Mouse (Mus musculus) heart, adult 2 months (tissue): ENCODE measurements around the gene Hapln3. TPM values are rescaled to one million over a fixed set of nuclear protein-coding genes. Genes with fewer than 3 reads are reported as not detected.

Experiments used
- DNase-seq, 2 experiments: peaks; one replicate each; pipeline ENCODE4 v3.0.0; 2021
- H3K27ac ChIP-seq: fragments of 200-600 bp; 2 replicates; pipeline ENCODE4 v1.8.1; 2022
- H3K27me3 ChIP-seq: fragments of 200-500 bp; 2 replicates; pipeline ENCODE4 v1.6.1; 2012; ENCODE audit warnings: mild to moderate bottlenecking, low read length, inconsistent platforms, mixed read lengths; ENCODE audit not compliant: control insufficient read depth, insufficient read depth
- H3K36me3 ChIP-seq: fragments of 200-500 bp; 2 replicates; pipeline ENCODE4 v1.6.1; 2012; ENCODE audit warnings: low read length, inconsistent platforms; ENCODE audit not compliant: control insufficient read depth, insufficient read depth
- H3K4me1 ChIP-seq: fragments of 200-500 bp; 2 replicates; pipeline ENCODE4 v1.6.1; 2011; ENCODE audit warnings: low read length; ENCODE audit not compliant: control insufficient read depth, insufficient read depth
- H3K4me3 ChIP-seq: fragments of 200-600 bp; 2 replicates; pipeline ENCODE4 v1.8.1; 2022
- H3K79me2 ChIP-seq: fragments of 200-500 bp; replicated peaks from 2 replicates; pipeline ENCODE4 v1.6.1; 2012; ENCODE audit warnings: mild to moderate bottlenecking, inconsistent platforms, low read length, moderate library complexity, mixed read lengths; ENCODE audit not compliant: control insufficient read depth, insufficient read depth
- H3K9ac ChIP-seq: fragments of 200-500 bp; 2 replicates; pipeline ENCODE4 v1.6.1; 2012; ENCODE audit warnings: low read depth, mild to moderate bottlenecking, control low read depth, inconsistent platforms, low read length, mixed read lengths
- CTCF ChIP-seq: fragments of 200-600 bp; IDR thresholded peaks from 2 replicates; pipeline ENCODE4 v1.8.1; 2022; ENCODE audit warnings: antibody characterized with exemption, mild to moderate bottlenecking, moderate library complexity
- EP300 ChIP-seq: fragments of 200-500 bp; IDR thresholded peaks from 2 replicates; pipeline ENCODE4 v1.6.1; 2011; ENCODE audit warnings: low read depth, low read length, control low read depth; ENCODE audit not compliant: insufficient read depth
- POLR2A ChIP-seq: fragments of 200-500 bp; IDR thresholded peaks from 2 replicates; pipeline ENCODE4 v1.6.1; 2011; ENCODE audit warnings: mild to moderate bottlenecking, low read depth, low read length, control low read depth; ENCODE audit not compliant: insufficient read depth
- WGBS: fragments of 180-500 bp; shearing (Covaris S2); methylation state at CpG from one replicate; pipeline ENCODE4 v1.1.7; 2018; 5-methylcytosine and 5-hydroxymethylcytosine counted together
- intact Hi-C: fragments of 180-260 bp; cut with DNase I; formaldehyde crosslinking; loops from one replicate; pipeline ENCODE4 v1.15.1; 2025
- long read RNA-seq: library from polyadenylated mRNA; stranded (forward); transcript quantifications from one replicate; pipeline ENCODE4 v2.0.0, GENCODE M21; 2021
- polyA plus RNA-seq: library from polyadenylated mRNA; depleted of rRNA; stranded (reverse); fragments of >200 nt; gene quantifications from 2 replicates; pipeline ENCODE4 v1.2.3, GENCODE M21; 2012; rRNA removed
- total RNA-seq, 2 experiments: library from RNA; stranded (reverse); gene quantifications; 2 replicates each; pipeline ENCODE4 v1.2.3; 2021

The Hapln3 gene
- total RNA-seq (under 1 TPM; 0.14 to 0.18 TPM), polyA plus RNA-seq (0.57 and 1.3 TPM in 2 replicates)
- long read RNA-seq, partial matches to known transcripts = 0 of 1 reads
- long read RNA-seq, other reads (novel, unspliced or antisense) = 0 of 1 reads

DNA sequence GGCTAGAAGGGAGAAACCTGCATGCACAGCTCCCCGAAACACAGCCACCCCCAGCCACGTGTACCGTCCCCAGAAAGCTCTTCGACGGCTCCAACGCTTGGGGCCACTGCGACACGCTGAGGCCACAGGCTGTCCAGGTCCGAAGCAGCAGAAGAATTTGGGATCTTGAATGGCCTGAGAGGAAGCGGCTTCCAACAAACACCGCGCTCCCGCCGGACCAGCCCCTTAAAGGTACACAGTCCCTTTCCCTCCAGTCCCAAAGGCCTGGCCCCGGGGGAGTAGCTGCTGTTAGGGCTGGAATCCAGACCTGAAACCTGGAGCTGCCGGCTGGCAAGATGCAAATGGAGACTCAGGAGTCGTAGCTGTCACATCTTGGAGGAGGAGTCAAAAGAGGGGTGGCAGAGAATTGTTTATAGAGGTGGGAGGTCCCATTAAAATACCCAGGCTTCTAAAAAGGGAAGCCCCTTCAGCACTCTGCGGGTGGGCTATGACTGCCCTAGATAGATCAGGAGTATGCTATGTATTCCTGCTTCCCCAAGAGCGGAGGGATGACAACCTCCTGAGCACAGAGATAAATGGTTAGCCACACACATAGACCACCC is at the start of gene Hapln3:
TSS of gene Hapln3 (minus strand) at position 176 of the 602 bp plus-strand sequence.
- DNase-seq = peak; percentile 31 to 47
- TF ChIP-seq CTCF = no peak
- TF ChIP-seq POLR2A = no peak
- TF ChIP-seq EP300 = no peak
- 0 out of 2 replicates have a peak within 1 kb of the TSS, but pooled peaks have one; percentile 4 for H3K9ac ChIP-seq
- H3K4me1 ChIP-seq = peaks cover 6% of the 10 kb centered on the region; the same call in 1 of the 2 replicates
- H3K79me2 ChIP-seq = no peaks in the 10 kb centered on the region
- H3K36me3 ChIP-seq = no peaks in the 10 kb centered on the region
- WGBS = 6% methylated on average over 19 of the region's 19 CpGs
- H3K27ac ChIP-seq = peak within 1 kb of the TSS; percentile 23; the same call in 1 of the 2 replicates
- H3K27me3 ChIP-seq = no peaks in the 10 kb centered on the region
- intact Hi-C loops = loop anchor here (5.0 kb wide), 1 partner anchor 209 kb away; no protein-coding TSS in a partner anchor
- H3K4me3 ChIP-seq = peak within 1 kb of the TSS; percentile 16; the same call in 1 of the 2 replicates

DNA sequence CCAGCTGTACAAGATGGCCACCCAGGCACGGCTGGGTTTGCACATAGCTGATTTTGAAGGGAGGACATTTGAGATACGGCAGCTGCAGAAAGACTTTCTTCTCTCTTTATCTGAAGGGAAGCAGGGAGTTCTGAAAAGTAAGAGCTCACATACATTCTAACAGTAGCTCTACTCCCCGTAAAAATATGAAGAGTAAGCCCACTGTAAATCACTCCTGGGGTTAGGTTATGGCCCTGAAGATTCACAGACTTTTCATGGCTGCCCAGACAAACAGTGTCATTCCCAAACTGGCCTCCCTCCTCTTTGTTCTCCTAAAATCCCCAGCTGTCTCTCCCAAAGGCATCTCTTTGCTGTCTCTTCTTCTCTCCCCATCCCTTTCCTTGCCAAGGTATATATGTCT is 43.0 kb upstream of the Hapln3 start:
- Histone ChIP-seq H3K9ac (no peak overlapping the region), H3K4me1 (peaks cover 3% of the 10 kb centered on the region; the same call in 1 of the 2 replicates), H3K27ac (no peak overlapping the region), H3K36me3 (no peaks in the 10 kb centered on the region), H3K4me3 (no peak overlapping the region), H3K79me2 (no peaks in the 10 kb centered on the region), H3K27me3 (no peaks in the 10 kb centered on the region)
- DNase-seq = no peak
- TF ChIP-seq POLR2A (no peak), CTCF (no peak), EP300 (no peak)
- intact Hi-C loops = no loop called here
- WGBS = 57% methylated on average over 3 of the region's 3 CpGs

DNA sequence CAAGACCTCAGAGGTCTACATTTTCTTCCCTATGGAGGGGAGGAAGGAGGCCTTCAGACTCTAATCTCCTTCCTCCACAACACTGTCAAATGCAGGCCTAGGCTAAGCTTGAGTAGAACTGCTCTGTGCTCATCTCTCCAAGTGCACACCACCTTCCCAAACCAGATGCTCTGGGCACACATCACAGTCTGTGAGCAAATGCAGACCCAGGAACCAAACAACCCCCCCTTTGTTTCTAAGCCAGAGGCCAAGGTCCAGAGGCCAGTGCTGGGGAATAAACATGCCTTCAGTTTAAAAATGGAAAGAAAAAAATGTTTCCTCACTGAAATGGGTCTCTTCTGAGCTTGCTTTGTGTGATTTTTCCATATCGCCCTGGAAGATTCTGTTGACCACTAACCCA is 41.0 kb upstream of the Hapln3 start:
- Histone ChIP-seq H3K79me2 (no peaks in the 10 kb centered on the region), H3K27me3 (no peaks in the 10 kb centered on the region), H3K4me1 (peaks cover 3% of the 10 kb centered on the region; the same call in 1 of the 2 replicates), H3K27ac (no peak overlapping the region), H3K4me3 (no peak overlapping the region), H3K9ac (no peak overlapping the region), H3K36me3 (no peaks in the 10 kb centered on the region)
- TF ChIP-seq POLR2A (no peak), EP300 (no peak), CTCF (no peak)
- WGBS = 83% methylated on average over 1 of the region's 1 CpGs
- intact Hi-C loops = no loop called here
- no peak for DNase-seq

DNA sequence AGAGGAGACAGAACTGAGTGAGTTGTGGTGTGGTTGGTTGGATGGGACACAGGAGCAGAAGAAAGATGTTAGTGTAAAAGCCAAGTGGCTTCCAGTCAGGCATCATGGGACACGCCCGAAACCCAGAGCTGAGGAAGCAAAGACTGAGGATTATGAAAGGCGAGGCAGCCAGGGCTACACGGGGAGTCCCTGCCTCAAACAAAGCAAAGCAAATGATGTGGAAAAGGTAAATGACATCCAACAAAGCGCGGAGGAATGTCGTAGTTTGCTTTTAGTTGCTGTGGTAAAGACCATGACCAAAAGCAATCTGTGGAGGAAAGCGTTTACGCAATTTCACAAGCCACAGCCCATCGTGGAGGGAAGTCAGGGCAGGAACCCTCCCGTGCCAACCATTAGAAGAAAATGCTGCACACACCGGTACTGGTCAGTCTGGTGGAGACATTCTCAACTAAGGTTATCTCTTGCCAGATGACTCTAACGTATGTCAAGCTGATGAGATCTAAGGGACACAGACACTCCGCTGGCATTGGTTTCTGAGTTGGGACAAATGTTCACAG is 36.3 kb upstream of the Hapln3 start:
- H3K27ac ChIP-seq = no peak overlapping the region
- DNase-seq = no peak

DNA sequence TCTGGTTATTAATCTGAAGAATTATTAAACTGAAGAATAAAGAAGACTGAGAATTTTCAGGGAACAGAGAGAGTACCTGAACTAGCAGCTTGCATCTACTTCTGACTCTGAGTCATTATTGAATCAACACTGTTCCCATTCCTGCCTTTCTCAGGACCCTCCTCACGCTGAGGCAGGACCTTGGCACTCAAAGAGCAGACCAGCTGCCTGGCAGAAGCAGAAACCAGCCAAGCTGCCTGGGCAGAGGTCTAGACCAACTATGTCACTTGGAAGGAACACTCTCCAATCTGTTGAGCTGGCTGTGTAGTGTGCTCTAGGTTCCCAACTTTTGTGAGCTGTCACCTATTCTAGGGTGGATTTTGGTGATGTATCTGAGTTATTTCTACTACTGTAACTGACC is 28.6 kb upstream of the Hapln3 start:
- DNase-seq = no peak
- TF ChIP-seq CTCF (no peak), POLR2A (no peak), EP300 (no peak)
- no peak overlapping the region for H3K4me3 ChIP-seq
- no peaks in the 10 kb centered on the region for H3K4me1 ChIP-seq
- intact Hi-C loops = no loop called here
- no peak overlapping the region for H3K9ac ChIP-seq
- H3K79me2 ChIP-seq = no peaks in the 10 kb centered on the region
- WGBS = 61% methylated on average over 1 of the region's 1 CpGs
- no peaks in the 10 kb centered on the region for H3K36me3 ChIP-seq
- H3K27me3 ChIP-seq = no peaks in the 10 kb centered on the region
- H3K27ac ChIP-seq = no peak overlapping the region

More for the DNA sequence above, 36.3 kb upstream of the Hapln3 start:
- no peaks in the 10 kb centered on the region for H3K36me3 ChIP-seq
- no peaks in the 10 kb centered on the region for H3K27me3 ChIP-seq
- no peak overlapping the region for H3K4me3 ChIP-seq
- 88% methylated on average over 14 of the region's 14 CpGs for WGBS
- no peaks in the 10 kb centered on the region for H3K4me1 ChIP-seq
- intact Hi-C loops = no loop called here
- no peaks in the 10 kb centered on the region for H3K79me2 ChIP-seq
- no peak for TF ChIP-seq CTCF
- no peak for TF ChIP-seq POLR2A
- no peak for TF ChIP-seq EP300
- no peak overlapping the region for H3K9ac ChIP-seq

DNA sequence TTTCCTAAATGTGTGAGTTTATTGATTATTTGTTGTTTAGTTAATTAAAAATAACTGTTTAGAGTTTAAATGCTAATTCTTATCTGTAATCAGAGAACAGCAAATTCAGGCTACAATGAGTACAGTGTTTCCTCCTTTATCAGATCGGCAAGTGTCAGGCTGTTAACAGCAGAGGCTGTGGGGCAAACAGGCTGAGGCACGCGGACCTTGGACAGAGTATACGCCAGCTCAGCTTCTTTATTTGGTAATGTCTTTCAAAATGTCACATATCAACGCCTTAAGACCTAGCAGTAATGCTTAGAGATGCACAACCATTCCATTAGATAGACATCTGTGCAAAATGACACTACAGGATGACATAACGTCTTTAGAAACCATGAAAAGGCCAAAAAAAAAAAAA is 18.7 kb upstream of the Hapln3 start:
- Histone ChIP-seq H3K27me3 (no peaks in the 10 kb centered on the region), H3K27ac (peak overlapping the region; percentile 96), H3K4me3 (peak overlapping the region; percentile 69), H3K36me3 (no peaks in the 10 kb centered on the region), H3K9ac (no peak overlapping the region), H3K79me2 (peaks cover 2% of the 10 kb centered on the region; the same call in 1 of the 2 replicates), H3K4me1 (peaks cover 6% of the 10 kb centered on the region)
- DNase-seq = no peak
- WGBS = 36% methylated on average over 6 of the region's 6 CpGs
- intact Hi-C loops = loop anchor here (5.0 kb wide), 1 partner anchor 318 kb away; the partner anchor contains the start of gene Polg
- 0 out of 2 replicates have a peak, but pooled peaks have one; percentile 12 for TF ChIP-seq EP300
- TF ChIP-seq CTCF = no peak
- no peak for TF ChIP-seq POLR2A
